Mouse (Mus musculus) v-Abl transformed pro-B cells (cell line): Measurements from ENCODE around the gene Eif4a3.
"Not testable (repeated sequence)": the region's sequence is repeated elsewhere in the genome, so short reads cannot be mapped to it uniquely, and the experiment has no call there.

Experiments
- in situ Hi-C, 2 experiments: fragments of 400-800 bp; cut with MboI; formaldehyde crosslinking; loops; one replicate each; pipeline ENCODE4 v1.15.1; 2025; ENCODE audit not compliant: unreplicated experiment in 2 of 2

Eif4a3 gene

DNA sequence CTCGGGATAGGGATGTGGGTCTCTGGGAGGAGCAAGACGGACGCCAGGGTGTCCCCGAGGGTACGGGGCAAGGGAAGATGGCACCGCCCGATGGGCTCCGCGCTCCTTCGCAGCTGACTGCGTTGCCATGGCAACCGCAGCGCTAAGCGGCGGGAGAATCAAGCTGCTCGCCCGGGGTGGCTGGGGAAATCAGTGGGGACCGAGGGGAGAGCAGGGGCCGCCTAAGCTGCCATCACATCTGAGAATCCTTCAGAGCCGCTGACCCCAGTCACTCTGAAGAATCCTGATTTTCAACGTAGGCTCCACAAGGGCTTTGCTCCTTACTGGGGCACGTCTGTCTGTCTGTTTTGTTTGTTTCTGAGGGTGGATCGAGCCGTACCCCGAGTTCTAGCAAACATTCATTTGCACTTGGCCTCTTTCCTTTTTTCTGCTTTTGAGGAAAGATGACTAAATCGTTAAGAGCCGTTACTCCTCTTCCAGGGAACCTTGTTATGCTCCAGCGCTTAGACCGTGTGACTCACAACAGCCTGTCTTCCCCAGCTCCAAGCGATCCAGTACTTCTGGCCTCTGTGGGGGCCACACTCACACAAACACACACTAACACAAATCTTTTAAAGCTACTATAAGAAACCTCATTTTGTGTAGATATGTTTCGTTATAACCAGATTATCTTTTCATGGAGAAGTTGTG lies 502 bp upstream of the Eif4a3 start:
- in situ Hi-C loops: no loop called here

DNA sequence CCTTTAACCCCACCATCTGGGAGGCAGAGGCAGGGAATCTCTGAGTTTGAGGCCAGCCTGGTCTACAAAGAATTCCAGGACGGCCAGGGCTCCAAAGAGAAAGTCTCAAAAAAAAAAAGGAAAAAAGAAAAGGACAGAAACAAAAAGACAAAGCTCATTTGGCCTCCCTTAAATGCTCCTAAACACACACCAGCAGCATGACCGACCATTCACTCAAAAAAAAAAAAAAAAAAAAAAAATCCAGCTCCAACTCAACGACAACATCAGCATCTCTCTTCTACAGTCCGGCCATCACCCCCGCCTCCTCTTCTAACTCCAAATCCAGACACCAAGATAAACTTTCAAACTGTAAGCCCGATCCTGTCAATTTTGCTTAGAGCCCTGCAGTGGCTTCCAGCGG lies 972 bp downstream of the Eif4a3 start:
- in situ Hi-C loops: no loop called here

DNA sequence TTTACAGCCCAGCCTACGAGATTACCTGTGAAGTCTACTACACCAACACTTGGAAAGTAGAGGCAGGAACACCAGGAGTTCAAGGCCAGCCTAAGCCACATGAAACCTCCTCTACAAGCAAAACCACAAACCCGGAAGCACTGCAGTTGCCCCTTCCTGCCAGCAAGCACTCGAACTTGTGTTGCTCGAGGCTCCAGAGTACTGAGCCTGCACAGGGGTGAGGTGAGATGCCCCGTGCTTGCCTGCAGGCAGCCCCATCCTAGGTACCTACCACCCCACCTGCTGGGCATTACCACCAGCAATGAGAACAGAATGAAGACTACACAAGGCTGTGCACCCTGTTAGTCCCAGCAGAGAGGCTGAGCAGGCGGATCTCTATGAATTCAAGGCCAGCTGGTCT lies 1.9 kb downstream of the Eif4a3 start:
- in situ Hi-C loops: no loop called here

DNA sequence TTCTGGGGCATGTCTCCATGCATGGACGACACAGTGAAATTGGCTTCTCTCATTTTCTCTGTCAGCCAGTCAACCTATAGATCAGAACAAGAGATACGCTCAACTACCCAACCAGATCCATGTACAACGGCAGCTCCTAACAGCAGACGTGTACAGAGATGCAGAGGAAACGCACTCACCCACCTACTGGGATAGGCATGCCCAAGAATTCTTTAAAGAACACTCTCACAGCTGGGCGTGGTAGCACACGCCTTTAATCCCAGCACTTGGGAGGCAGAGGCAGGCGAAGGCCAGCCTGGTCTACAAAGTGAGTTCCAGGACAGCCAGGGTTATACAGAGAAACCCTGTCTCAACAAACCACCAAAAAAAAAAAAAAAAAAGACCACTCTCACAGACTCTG lies 7.0 kb downstream of the Eif4a3 start:
- in situ Hi-C loops: not testable (repeated sequence)

DNA sequence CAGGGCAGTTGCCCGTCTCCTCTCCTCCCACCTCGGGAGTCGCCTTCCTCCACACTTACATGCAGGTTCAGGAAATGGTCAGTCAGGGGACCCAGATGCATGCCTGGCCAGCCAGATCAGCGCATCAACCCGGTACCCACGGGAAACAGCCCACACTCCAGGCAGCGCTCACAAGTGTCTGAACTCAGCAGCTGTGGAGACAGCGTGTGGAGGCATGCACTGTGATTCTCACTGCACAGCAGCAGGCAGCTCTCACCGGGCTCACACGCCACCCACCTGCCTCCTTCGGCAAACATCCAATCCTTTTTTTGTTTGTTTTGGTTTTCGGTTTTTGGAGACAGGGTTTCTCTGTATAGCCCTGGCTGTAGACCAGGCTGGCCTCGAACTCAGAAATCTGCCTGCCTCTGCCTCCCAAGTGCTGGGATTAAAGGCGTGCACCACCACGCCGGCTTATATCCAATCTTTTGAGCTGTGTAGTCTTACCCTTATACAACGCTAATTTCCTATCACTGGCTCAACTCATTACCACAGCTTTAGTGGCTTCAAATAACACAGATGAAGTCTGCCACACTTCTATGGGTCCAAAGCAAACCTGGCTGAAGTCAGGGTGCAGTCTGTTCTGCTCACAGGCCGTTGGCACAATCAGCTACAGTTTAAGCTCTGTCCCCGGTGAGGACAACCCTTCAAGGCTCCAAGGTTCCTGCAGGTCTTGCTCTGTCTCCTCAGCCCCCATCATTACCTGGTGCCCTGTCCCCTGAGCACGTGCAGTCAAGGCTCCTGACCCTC lies 12.5 kb downstream of the Eif4a3 start:
- in situ Hi-C loops: no loop called here

DNA sequence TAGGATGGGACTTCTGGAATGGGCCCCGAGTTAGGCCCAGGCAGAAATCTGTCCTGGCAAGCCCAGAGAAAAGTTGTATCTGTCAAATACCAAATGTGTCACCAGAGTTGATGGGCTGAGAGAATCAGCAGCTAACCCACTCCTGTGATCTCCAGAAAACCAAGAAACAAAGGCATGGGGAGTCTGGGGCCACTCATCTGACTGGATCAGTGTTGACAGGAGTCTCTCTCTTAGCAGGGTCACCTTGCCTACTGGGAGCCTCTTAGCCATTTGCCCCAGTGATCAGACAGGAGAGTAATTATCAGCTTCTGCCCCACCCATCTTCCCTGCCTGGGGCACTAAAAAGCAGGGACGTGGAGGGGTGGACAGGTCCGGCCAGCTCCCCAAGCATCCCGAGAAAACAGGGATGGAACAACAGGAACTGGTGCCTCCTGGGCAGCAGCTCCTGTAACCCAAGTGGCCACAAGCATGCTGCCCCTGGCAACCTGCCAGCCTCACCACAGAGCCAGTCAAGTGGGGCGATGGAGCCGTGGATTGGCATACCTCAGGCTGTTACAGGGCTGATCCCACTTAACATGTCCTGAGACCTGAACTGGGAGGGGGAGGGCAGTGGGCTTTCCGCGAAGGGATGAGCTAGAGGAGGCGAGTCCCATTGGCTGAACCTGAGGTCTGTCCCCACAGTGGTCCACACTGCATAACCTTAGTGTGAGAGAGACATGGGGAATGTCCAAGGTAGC lies 13.9 kb downstream of the Eif4a3 start:
- in situ Hi-C loops: no loop called here

DNA sequence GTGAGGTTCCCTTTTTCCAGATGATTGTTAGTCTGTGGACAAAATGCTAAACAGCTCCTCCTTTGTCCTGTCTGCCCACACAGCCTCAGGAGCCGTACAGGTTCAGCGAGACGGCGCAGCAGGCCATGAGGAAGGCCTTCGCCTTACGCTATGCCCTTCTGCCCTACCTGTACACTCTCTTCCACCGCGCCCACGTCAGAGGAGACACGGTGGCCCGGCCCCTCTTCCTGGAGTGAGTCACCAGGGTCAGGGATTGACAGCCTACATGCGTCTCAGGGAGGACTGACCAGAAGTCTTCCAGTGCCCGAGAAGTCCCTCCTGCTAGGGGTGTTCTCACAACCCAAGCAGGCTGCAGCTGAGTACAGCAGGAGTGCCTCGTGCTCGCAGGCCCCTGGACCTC lies 18.9 kb downstream of the Eif4a3 start:
- in situ Hi-C loops: no loop called here

DNA sequence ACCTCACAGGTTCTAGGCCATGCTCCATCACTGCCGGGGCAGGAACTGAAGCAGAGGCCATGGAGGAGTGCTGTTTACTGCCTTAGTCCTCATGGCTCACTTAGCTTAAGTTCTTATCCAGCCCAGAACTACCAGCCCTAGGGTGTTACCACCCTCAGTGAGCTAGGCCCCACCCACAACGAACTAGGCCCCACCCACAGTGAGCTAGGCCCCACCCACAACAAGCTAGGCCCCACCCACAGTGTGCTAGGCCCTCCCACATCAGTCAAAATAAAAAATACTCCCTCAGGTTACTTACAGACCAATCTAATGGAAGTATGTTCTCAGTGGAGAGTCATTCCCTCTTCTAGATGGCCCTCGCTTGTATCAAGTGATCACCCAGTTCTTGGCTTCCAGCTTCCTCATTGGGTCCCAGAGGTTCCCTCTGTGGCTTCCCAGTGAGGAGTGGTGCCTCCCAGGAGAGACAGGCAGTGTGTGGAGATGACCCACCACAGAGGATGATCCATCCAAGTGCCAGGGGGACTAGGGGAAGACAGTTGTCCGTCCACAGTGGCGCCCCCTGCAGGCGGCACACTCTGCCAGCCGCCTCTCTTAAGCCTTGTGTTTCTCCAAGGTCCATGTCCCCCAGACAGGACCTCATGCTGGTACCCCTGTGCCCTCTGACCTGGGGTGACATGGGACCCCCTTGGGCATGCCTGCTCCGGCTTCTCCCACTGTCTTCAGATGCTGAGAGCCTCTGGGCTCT lies 26.5 kb downstream of the Eif4a3 start:
- in situ Hi-C loops: no loop called here

DNA sequence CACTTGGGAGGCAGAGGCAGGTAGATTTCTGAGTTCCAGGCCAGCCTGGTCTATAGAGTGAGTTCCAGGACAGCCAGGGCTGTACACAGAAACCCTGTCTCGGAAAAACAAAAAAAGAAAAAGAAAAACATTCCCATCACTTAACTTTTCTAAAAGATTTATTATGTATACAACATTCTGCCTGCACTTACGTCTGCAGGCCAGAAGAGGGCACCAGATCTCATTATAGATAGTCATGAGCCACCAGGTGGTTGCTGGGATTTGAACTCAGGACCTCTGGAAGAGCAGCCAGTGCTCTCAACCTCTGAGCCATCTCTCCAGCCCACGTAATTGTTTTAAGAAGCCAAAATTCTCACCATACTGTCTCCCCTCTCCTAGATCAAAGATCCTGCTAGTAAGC lies 27.4 kb downstream of the Eif4a3 start:
- in situ Hi-C loops: not testable (repeated sequence)

DNA sequence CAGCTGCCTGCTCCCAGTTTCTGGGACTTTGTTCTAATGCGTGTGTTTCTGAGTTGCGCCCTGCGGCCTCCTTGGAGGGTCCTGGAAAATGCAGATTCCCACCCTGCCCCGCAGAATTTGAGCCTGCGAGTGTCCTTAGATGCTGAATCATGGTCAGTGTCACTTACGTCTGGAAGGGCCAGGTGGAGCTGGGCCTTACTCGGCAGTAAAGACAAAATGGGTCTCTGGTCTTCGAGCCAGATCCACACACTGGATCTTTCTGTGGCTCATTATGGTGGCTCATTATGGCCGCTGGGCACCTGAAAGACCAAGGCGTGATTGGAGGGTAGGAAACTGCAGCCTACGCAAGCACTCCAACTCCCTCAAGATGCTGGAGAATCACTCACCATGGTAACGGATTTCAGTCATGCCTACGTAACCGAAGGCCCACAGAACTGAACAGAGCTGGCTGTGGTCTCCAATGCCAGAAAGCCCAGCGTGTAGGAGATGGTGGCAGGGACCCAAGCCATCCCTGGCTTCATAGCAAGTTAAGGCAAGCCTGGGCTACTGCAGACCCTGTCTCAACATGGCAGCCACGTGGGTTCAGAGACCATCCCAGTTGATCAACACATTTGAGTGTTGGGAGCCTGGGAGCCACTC lies 31.2 kb downstream of the Eif4a3 start:
- in situ Hi-C loops: no loop called here

DNA sequence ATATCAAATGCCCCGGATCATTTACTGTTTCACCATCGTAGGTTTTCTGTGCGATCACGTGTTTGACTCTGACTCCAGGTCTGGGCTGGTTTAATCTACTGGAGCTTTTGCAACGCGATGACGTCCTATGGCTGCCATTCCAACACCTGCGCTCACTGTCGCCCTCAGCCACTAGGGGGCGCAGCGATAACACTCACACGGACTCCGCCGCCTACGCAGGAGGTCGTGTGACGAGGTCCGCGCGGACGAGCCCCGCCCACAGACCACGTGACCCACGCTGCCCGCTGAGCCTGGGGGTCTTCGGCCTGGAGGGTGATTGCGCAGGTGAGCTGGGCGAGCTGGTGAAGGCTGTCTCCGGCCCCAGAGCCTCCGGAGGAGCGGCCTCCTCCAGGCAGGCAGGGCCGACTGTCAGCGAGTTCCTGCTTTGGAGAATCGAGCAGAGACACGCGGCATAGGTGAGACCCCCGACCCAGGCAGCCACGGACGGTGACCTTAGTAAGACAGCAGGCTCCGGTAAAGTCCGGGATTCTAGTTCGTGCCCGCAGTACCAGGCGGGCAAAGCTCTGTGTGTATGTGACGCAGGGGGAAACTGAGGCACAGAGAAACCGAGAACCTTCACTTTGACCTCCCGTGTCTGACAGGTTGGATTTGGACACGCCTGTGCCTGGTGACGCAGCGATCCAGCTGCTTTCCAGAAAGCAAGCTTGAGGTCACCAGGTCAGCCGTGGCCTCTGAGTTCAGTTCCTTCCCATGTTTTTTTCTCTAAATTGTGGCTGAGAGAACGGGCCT lies 31.9 kb downstream of the Eif4a3 start, which contains the start of gene Gaa:
Gene Gaa, plus strand, starts transcription at position 120 of the 789 bp plus-strand sequence.
- in situ Hi-C loops: no loop called here

DNA sequence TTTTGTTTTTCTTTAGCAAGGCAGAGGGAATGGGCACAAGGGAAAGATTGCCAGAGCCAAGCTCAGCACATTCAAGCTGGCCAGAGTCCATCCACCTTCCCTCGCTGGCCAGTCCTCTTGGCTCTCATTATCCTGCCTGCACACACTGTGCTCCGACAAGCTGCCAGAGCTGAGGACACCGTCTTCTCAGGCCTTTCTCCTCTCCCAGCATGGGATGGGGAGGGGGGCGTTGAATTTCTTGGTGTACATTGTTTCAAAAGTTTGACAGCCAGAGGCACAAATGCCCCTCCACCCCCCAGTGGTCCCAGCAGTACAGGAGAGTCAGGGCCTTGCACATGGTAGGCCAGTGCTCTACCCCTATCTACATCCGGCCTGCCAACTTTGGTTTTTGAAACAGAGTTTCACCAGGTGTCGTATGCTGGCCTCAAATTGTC lies 32.6 kb downstream of the Eif4a3 start:
- in situ Hi-C loops: no loop called here

DNA sequence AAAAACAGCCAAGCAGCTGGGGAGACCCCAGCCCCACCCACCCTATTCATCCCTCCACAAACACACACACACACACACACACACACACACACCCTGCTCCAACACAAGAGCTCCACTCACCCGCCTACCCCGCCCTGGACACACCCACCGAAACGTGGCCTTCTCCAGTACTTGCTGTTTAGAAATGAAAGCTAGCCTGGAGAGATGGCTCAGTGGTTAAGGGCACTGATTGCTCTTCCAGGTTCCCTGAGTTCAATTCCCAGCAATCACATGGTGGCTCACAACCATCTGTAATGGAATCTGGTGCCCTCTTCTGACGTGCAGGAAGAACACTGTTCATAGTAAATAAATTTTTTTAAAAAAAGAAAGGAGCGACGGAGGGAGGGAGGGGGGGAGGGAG lies 34.1 kb downstream of the Eif4a3 start:
- in situ Hi-C loops: no loop called here

DNA sequence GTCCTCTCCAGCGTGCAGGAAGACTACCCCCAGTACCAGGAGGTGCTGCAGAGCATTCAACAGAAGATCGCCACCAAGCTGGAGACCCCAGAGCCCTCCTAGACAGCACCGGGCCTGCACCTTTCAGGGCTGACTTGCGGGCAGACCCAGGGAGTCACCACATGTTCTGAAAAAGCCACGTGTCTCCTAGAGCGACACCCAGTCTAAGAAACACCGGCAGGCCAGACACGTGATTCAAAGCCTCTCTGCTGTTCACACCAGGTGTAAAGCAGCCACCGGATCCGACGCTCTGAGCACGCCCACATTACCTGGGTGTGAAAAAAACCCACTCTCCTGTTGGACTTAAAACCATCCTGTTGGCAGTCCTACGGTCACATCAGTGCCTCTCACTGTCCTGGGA lies 35.5 kb downstream of the Eif4a3 start:
- in situ Hi-C loops: no loop called here

DNA sequence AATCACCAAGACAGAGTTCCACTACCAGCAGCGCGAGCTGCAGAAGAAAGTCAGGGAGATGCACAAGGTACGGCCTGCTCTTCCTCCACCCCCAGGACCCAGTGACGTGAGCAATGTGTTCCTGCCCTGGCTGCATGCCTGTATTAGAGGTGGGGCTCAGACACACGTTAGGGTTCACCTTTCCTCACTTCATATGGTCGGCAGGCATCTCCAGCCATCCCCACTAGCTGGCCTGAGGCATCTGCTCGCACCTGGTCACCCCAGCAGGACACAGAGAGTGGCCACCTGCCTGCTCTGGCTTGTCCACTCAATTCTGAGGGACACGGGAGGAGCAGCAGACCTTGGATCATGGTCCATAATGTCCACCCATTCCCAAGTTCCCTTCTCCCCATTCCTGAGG lies 39.9 kb downstream of the Eif4a3 start:
- in situ Hi-C loops: no loop called here

DNA sequence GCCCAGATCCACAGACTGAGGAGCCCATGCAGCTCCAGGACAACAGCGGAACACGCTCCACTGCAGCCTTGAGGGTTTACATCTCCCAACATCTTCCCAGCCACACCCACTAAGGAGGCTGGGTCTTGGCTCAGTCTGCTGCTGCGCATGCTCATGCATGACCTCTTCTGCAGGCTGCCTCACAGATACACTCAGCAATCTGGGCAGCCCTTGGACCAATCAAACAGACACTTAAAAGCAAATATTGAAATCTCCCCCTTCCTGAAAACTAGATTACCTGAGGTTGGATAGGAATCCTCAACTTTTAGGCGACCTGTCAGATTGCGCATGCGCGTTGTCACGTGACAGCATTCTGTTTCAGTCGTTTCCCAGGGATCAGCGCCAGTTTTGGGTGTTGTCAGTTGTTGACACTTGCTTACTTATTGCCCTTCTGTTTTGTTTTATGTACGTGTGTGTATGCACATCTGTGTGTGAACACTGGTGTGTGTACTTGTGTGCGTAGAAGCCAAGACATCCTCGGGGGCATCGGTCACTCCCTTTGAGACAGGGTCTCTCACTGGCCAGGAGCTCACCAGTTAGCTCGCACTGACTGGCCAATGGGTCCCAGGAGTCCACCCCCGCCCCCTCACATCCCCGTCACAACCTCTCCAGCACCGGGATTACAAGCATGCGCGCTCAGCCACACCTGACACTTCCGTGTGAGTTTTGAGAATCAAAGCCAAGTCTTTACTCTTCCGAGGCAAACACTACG lies 41.1 kb downstream of the Eif4a3 start:
- in situ Hi-C loops: no loop called here

DNA sequence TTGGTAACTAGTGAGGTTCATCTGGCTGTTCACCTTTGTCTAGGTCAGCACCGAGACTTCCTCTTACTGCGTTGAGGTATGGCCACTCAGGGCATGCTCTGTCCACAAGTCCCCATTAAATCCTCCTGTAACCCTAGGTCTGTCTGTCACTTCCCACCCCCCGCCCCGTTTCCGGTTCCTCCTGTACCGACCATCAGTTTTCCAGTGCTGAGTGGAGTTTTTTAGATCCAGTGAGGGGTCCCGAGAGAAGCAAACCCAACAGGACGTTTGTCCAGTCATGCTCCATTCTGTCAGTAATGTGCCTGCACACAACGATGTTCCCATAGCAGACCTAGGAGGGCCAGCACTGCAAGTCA lies 41.7 kb downstream of the Eif4a3 start:
- in situ Hi-C loops: no loop called here

DNA sequence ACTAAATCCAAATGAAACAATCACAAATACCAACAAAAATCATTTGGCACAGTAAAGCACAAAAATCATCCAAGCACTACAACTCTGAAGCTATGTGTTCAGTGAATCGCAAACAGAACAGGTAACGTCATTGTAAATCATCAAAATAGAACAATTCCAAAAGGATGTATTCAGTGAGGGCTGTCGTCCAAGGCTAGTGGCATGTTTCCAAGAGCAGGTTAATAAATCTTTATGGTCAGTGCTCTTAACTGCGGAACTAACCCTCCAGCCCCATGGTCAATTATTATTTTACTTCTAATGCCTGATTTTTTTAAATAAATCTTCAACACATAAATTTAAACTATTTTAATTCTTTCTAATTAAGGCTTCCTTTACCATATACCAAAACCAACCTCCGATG lies 43.3 kb downstream of the Eif4a3 start:
- in situ Hi-C loops: not testable (repeated sequence)
